Mouse (Mus musculus): ENCODE measurements around the gene Lmtk3. TPM values are rescaled to one million over a fixed set of nuclear protein-coding genes. Genes with fewer than 3 reads are reported as not detected.

The Lmtk3 gene
- total RNA-seq, 2 experiments from 2014 or later = not detected

DNA sequence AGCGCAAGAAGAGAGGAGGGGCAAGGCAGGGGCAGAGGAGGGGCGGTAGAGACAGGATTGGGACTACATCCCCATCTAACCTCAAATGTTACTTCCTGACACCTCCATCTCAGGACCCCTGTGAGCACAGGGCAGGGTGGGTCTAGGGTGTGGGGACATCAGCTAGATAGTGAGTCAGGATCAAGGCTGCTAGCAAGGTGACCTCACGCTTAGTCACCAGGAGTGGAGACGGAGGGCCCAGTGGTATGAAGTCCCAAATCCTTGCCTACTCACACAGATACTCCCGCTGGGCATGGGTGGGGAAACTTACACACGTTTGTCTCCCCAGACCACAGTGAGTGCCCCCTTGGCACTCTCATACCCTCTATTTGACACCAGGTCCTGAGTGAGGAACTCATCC lies 19.0 kb downstream of the Lmtk3 start:
- no peak for ATAC-seq (replicated peaks; ENCODE audit: poor library complexity, severe bottlenecking)

DNA sequence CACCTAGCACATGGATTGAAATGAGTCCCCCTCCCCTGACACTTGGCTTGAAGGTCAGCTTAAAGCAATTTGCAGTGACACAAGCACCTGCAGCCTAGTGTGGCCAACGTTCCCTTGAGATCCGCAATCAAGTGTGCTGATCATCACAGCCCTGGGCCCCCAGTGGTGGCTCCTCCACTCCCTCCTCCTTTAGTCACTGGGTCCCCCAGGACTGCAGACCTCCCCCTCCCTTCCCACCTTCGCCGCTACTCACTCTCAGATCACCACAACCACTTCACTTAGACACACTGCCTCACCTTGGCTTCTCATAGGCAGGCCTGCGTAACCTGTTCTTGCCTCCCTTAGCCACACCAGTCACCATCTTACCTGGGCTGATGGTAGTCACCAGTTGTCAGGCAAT lies 22.4 kb downstream of the Lmtk3 start:
- ATAC-seq (replicated peaks; ENCODE audit: poor library complexity, severe bottlenecking) = no peak

- no peak for ATAC-seq (replicated peaks; ENCODE audit: poor library complexity, severe bottlenecking)
These were observed 24.9 kb downstream of the Lmtk3 start for GRCm38 (mm10) chr7:45808471-45808870.

GRCm38 (mm10) chr7:45809276-45810075 lies 25.9 kb downstream of the Lmtk3 start:
- no peak for ATAC-seq (replicated peaks; ENCODE audit: poor library complexity, severe bottlenecking)

- ATAC-seq (replicated peaks; ENCODE audit: poor library complexity, severe bottlenecking) = no peak
These were observed 29.4 kb downstream of the Lmtk3 start for GRCm38 (mm10) chr7:45812921-45813320.

- ATAC-seq (replicated peaks; ENCODE audit: poor library complexity, severe bottlenecking) = peak; percentile 95
These were observed 30.5 kb downstream of the Lmtk3 start, which contains the start of gene Cyth2 for GRCm38 (mm10) chr7:45813787-45814779. Gene Cyth2, minus strand, starts transcription at chr7:45814581.

DNA sequence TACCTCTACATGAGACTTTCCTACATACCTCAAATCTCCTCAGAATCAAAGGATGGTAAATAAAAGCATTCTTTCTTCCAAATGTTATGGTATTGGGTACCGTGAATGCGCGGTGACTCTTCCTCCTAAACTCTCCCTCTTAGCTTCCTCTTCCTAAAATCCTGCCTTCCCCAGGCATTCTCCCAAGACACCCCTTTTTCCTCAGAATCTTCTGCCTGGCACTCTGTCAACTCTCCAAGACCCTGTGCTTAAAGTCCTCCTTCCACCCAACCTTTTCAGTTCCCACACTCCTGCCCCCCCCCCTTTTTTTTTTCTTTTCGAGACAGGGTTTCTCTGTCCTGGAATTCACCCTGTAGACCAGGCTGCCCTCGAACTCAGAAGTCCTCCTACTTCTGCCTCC lies 31.3 kb downstream of the Lmtk3 start:
- no peak for ATAC-seq (replicated peaks; ENCODE audit: poor library complexity, severe bottlenecking)

GRCm38 (mm10) chr7:45815323-45815983 lies 31.9 kb downstream of the Lmtk3 start:
- no peak for ATAC-seq (replicated peaks; ENCODE audit: poor library complexity, severe bottlenecking)

GRCm38 (mm10) chr7:45815984-45816351 lies 32.4 kb downstream of the Lmtk3 start:
- ATAC-seq (replicated peaks; ENCODE audit: poor library complexity, severe bottlenecking) = no peak

- peak; percentile 15; the same call in 1 of the 2 replicates for ATAC-seq (replicated peaks; ENCODE audit: poor library complexity, severe bottlenecking)
These were observed 36.3 kb downstream of the Lmtk3 start for GRCm38 (mm10) chr7:45819843-45820242.

DNA sequence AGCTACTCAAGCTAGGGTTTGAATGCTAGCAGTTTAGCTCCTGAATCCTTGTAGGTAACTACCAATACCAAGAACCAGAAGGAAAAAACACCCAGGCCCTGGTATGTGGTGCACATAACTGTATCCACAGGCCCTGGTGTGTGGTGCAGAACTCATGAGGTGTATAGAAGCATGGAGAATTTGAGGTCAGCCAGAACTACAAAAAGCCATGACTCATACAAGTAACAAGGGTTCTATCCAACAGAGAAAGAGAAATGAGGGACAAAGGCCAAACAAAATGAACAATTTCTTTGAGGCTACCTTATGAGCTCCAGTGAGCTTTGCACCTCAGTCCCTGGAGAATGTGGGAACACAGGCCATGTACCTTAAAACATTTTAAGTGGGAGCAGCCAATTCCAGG lies 37.4 kb downstream of the Lmtk3 start:
- no peak for ATAC-seq (replicated peaks; ENCODE audit: poor library complexity, severe bottlenecking)

DNA sequence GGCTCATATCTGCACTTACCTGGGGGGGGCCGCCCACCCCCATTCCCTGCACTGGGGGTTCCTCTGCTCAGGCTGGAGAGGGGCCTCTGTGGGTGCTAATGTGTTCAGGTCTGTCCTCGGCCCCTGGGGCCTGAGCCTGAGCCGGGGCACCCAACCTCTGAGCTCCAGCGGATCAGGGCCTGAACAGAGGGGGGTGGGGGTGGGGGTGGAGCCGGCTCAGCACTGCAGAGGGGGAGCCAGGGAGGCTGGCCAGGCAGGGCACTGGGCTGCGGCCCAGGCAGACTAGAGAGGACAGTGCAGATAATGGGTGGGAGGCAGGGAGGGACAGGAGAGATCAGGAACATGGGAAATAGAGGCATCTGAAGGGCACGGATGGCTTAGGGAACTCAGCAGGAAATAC lies 41.1 kb downstream of the Lmtk3 start, which contains the start of gene Kcnj14:
Gene Kcnj14, minus strand, starts transcription at position 185 of the 400 bp plus-strand sequence.
- ATAC-seq (replicated peaks; ENCODE audit: poor library complexity, severe bottlenecking) = no peak

- no peak for ATAC-seq (replicated peaks; ENCODE audit: poor library complexity, severe bottlenecking)
These were observed 43.1 kb downstream of the Lmtk3 start for GRCm38 (mm10) chr7:45826631-45827030.

DNA sequence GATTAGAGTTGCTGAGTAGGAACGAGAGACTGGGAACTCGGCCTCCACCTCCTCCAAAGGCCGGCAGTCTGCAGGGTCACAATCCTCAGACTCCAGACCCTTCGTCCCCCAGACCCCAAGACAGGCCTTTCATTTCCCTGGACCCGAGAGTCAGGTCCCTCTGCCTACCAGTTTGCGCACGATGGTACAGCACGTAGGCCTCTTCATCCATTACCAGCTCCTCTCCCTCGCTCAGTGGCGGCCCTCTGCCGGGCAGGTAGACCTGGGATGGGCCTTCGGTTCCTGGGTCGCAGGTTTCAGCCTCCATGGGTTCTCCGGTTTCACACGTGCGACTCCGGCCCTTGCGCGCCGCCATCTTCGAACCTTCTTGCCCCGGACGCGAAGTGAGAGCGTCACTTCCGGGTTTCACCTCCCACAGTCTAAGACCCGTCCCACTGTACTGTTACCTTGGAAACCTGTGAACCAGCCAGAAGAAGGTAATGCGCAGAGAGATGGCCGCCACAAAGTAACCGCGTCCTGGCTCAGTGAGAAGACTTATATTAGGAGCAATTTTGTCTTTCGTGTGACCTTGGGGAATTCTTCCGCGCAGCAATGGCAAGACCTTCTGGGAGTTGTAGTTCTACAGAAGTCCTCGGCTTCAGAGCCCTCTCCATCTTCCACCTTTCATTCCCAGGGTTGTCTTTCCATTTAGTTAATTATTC lies 47.0 kb downstream of the Lmtk3 start, which contains the start of gene Grwd1:
Gene Grwd1, minus strand, starts transcription at position 518 of the 701 bp plus-strand sequence.
- ATAC-seq (replicated peaks; ENCODE audit: poor library complexity, severe bottlenecking) = peak; percentile 85

DNA sequence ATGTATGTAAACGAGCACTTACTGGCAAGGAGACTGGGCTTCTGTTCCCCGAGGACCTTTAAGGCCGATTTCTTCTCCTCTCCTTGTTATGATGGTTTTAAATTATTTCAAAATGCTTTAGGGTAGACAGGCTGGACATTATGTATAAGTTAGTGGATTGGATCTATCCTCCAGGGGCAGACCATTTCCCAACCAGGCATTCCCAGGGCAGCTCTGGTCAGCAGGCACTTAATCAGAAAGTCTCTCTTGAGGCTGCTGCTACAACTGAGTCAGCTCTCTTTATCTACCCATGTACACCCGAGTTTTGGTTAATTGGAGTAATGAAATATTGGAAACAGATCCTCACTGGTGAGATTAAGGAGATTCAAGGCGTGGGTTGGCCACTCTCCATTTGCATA lies 47.6 kb downstream of the Lmtk3 start:
- no peak for ATAC-seq (replicated peaks; ENCODE audit: poor library complexity, severe bottlenecking)

- no peak for ATAC-seq (replicated peaks; ENCODE audit: poor library complexity, severe bottlenecking)
These were observed 48.9 kb downstream of the Lmtk3 start for GRCm38 (mm10) chr7:45832428-45832827.

DNA sequence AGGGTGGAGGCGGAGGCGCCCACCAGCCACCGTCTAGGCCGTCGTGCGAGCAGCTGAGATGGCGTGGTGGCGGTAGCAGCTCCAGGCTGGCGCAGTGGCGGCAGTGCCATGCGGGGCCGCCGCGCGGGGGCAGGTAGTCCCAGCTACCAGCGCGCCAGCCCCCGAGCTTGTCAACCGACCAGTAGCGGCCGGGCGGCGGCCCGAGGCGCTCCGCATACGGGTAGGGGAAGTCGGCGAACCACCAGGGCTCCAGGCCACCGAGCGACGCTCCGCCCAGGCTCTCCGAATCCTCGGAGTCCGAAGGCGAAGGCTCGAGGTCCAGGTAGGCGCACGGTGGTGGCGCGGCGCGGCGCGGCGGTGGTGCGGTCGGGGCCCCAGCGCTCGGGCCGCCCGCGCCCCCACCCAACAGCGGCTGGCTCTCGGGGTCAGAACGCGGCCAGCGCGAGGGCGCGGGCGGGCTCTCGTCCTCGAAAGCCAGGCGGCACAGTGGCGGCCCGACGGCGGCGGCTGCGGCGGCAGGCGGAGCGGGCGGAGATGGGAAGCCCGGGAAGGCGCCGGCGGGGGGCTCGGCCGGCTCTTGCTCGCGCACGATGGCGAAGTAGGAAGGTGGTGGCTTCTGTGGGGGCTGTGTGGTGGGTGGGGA lies 49.7 kb downstream of the Lmtk3 start:
- ATAC-seq (replicated peaks; ENCODE audit: poor library complexity, severe bottlenecking) = peak; percentile 44

- no peak for ATAC-seq (replicated peaks; ENCODE audit: poor library complexity, severe bottlenecking)
These were observed 50.4 kb downstream of the Lmtk3 start for GRCm38 (mm10) chr7:45833924-45834323.

All from granulocyte monocyte progenitor cell, adult 5-6 weeks (primary cell).